Mouse (Mus musculus) adrenal gland, postnatal 4 days (tissue): ENCODE measurements around the gene Gm3182. TPM values are rescaled to one million over a fixed set of nuclear protein-coding genes. Genes with fewer than 3 reads are reported as not detected.
"Not testable (repeated sequence)": the region's sequence is repeated elsewhere in the genome, so short reads cannot be mapped to it uniquely, and the experiment has no call there.

Experiments
- DNase-seq, 2 experiments: peaks; one replicate each; pipeline ENCODE4 v3.0.0; 2021 to 2022; ENCODE audit warnings: low spot score in 2 of 2, mixed read lengths in 2 of 2
- long read RNA-seq, 2 experiments: library from polyadenylated mRNA; stranded (forward); transcript quantifications; one replicate each; pipeline ENCODE4 v2.0.0; 2021
- total RNA-seq, 2 experiments: library from RNA; stranded (reverse); gene quantifications; 2 replicates each; pipeline ENCODE4 v1.2.3; 2021

Gm3182 gene
- total RNA-seq = not detected
- long read RNA-seq, experiment 1 = 0 reads
- long read RNA-seq, experiment 2 = 0 reads

DNA sequence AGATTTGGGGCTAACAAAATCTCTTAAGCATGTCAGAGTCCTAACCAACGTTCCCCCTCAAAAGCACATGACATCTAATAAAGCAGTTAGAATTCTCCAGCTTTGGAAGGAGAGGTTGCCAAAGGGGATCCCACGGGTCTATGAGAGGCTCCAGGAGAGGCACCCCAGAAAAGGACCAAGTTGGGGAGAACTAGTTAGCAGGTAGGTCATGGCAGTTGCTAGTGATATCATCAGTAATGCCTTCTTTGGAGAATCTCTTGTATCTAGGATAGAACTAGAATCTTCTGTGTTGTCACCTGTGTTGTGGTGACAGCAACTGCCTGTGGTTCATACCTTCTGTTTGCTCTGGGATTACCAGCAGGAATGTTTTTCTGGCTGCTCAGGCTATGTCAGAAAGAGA, at the start of gene Gm3182:
TSS of gene Gm3182 (plus strand) at position 301 of the 400 bp plus-strand sequence.
- not testable (repeated sequence) for DNase-seq

DNA sequence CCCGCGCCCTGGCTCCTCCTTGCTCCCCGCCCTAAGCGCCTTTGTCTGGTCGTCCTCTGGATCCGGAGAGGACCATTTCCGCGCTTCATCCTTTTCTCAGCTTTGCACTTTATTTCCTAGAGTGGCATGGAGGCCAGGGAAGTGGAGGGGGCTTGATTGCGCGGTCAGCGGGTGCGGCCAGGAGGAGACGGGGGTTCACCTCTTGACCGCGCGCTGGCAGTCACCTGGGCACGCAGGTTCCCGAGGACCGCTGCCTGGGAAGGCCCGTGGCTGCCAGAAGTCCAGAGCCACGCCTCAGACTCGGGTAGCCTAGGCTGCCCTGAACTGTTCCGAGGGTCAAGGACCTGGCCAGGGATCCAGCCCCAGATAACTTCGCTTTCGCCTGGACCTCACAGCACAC, 17.9 kb downstream of the Gm3182 start:
- DNase-seq = not testable (repeated sequence)

Other genes starting within 250 kb of the Gm3182 start
- gene Gm3138, start 232.1 kb upstream of the Gm3182 start, total RNA-seq = not detected
- not detected for gene Gm3149, start 164.5 kb upstream of the Gm3182 start, total RNA-seq
- gene 2610042L04Rik, start 147.0 kb upstream of the Gm3182 start, total RNA-seq = under 1 TPM; 0.34 TPM
- not detected for gene Gm3159, start 84.2 kb upstream of the Gm3182 start, total RNA-seq
- gene Gm3164, start 66.3 kb upstream of the Gm3182 start, total RNA-seq = not detected
- gene Gm3173, start 50.8 kb upstream of the Gm3182 start, total RNA-seq = not detected
- not detected for gene Gm3047, start 73.7 kb downstream of the Gm3182 start, total RNA-seq
- not detected for gene Gm8159, start 150.6 kb downstream of the Gm3182 start, total RNA-seq
- not detected for gene Gm3239, start 182.4 kb downstream of the Gm3182 start, total RNA-seq
- gene Gm7876, start 227.5 kb downstream of the Gm3182 start, total RNA-seq = not detected
- gene Gm3252, start 245.0 kb downstream of the Gm3182 start, total RNA-seq = not detected